ENCODE assay signal across 17 mouse cellular contexts in the genomic region with DNA sequence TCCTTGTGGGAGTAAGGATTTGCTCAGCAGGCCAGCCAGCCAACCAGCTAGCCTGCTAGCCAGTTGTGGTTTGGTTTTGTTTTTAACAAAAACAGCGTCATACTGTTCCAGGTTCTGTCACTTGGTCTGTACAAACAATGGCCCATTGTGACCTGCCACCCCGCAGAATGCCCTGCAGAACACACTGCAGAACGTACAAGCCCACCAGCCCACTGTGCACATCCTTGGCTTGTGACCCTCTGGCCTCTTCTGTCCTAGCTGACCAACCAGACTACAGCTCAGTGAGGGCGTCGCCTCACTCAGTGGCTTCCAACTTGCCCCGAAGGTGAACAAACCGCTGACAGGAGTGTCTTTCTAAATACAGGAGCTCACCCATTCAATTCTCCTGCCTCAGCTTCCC. TPM values are rescaled to one million over a fixed set of nuclear protein-coding genes. Genes with fewer than 3 reads are reported as not detected.
DNase-seq lines count a peak whose midpoint lies in the region; ATAC-seq and TF ChIP-seq lines count a peak whose summit lies in the region.
"Had no signal": no experiment of that assay in that cellular context is flagged by ENCODE, and none has a peak within 500 bp of the region (broad histone marks: within the 10 kb centered on the region; RNA-seq: fewer than 3 reads in every experiment).

No protein-coding gene starts in this region.

- DNase-seq in kidney, postnatal 0 days (ENCODE audit: low spot score), result no peak
- DNase-seq in kidney, postnatal 14 days, result no peak
- DNase-seq in heart, postnatal 14 days, result no peak
- no peak for DNase-seq in heart, adult 11 months
- DNase-seq: cerebellum, postnatal 10 days; embryo, embryonic 11 days; lung, postnatal 14 days; right cerebral cortex, postnatal 14 days; thymus, adult 2 months had no signal

- intact Hi-C loops in heart, postnatal 14 days (cut with DNase I), result no loop called here

- WGBS in kidney, postnatal 0 days, result 44% methylated on average over 7 of the region's 7 CpGs

- no peaks in the 10 kb centered on the region for H3K9me3 ChIP-seq in kidney, postnatal 0 days (replicated peaks; ENCODE audit: low read length)
- no peaks in the 10 kb centered on the region for H3K9me3 ChIP-seq in E14TG2a.4 (ENCODE audit: low read length)
- H3K9me3 ChIP-seq: embryonic facial prominence, embryonic 15.5 days; G1E; hindbrain, embryonic 12.5 days had no signal

- no peak for TF ChIP-seq CTCF in kidney, postnatal 0 days (IDR thresholded peaks at IDR 0.05; ENCODE audit: low read depth)
- TF ChIP-seq CTCF in E14TG2a.4 (conservative IDR thresholded peaks at IDR 0.05; ENCODE audit: low read length), result no peak

- peak overlapping the region; percentile 82 for H3K27ac ChIP-seq in kidney, postnatal 0 days
- H3K27ac ChIP-seq in brown adipose tissue, adult 24 weeks (replicated peaks; ENCODE audit: low read depth, low read length), result no peak overlapping the region
- H3K27ac ChIP-seq: embryonic facial prominence, embryonic 15.5 days; hindbrain, embryonic 12.5 days had no signal

- no peak for TF ChIP-seq POLR2A in myocyte (IDR thresholded peaks at IDR 0.05; ENCODE audit: insufficient read length, low read depth)

- H3ac ChIP-seq in myocyte (ENCODE audit: control insufficient read depth, insufficient read length), result no peak overlapping the region

- ATAC-seq in kidney, postnatal 0 days (replicated peaks; ENCODE audit: low FRiP score, low read depth), result 0 out of 2 replicates have a peak, but pooled peaks have one; percentile 9
- ATAC-seq: forebrain, embryonic 14.5 days; inflammation-experienced regulatory T-cells, adult 6 months had no signal

- H3K4me2 ChIP-seq in kidney, postnatal 0 days (ENCODE audit: low read length), result no peak overlapping the region; the same call in 1 of the 2 replicates
- H3K4me2 ChIP-seq in myocyte (ENCODE audit: low read depth), result peak overlapping the region; percentile 47
- H3K4me2 ChIP-seq: embryonic facial prominence, embryonic 15.5 days; hindbrain, embryonic 12.5 days had no signal

- peaks cover 44% of the 10 kb centered on the region for H3K4me1 ChIP-seq in kidney, postnatal 0 days (replicated peaks; ENCODE audit: insufficient read depth, low read length)
- peaks cover 97% of the 10 kb centered on the region for H3K4me1 ChIP-seq in E14TG2a.4 (replicated peaks; ENCODE audit: low read depth, low read length)
- peaks cover 37% of the 10 kb centered on the region for H3K4me1 ChIP-seq in brown adipose tissue, adult 24 weeks (ENCODE audit: control insufficient read depth, insufficient read depth, insufficient read length, low read length)

- peaks cover 100% of the 10 kb centered on the region for H3K79me2 ChIP-seq in myocyte (ENCODE audit: control insufficient read depth, insufficient read depth)

- no peaks in the 10 kb centered on the region for H3K27me3 ChIP-seq in kidney, postnatal 0 days (ENCODE audit: insufficient read depth, low read length)
- no peaks in the 10 kb centered on the region for H3K27me3 ChIP-seq in E14TG2a.4 (ENCODE audit: insufficient read depth, low read length)
- no peaks in the 10 kb centered on the region for H3K27me3 ChIP-seq in myocyte (ENCODE audit: control insufficient read depth, insufficient read depth, insufficient read length)
- H3K27me3 ChIP-seq: embryonic facial prominence, embryonic 15.5 days; hindbrain, embryonic 12.5 days had no signal

- no peak overlapping the region for H3K4me3 ChIP-seq in kidney, postnatal 0 days (replicated peaks; ENCODE audit: low read depth, low read length)
- H3K4me3 ChIP-seq in E14TG2a.4 (replicated peaks; ENCODE audit: low read length) (peak overlapping the region; percentile 39), myocyte (no peak overlapping the region)
- H3K4me3 ChIP-seq in brown adipose tissue, adult 24 weeks (ENCODE audit: insufficient read depth, low read depth, low read length), result peak overlapping the region; percentile 5; the same call in 1 of the 2 replicates
- H3K4me3 ChIP-seq: embryonic facial prominence, embryonic 15.5 days; hindbrain, embryonic 12.5 days had no signal

- H3K36me3 ChIP-seq in kidney, postnatal 0 days (ENCODE audit: insufficient read depth, low read length), result peaks cover 8% of the 10 kb centered on the region; the same call in 1 of the 2 replicates
- H3K36me3 ChIP-seq in E14TG2a.4 (ENCODE audit: insufficient read depth, low read length) (peaks cover 90% of the 10 kb centered on the region), myocyte (ENCODE audit: control insufficient read depth, insufficient read depth) (peaks cover 29% of the 10 kb centered on the region)
- H3K36me3 ChIP-seq: G1E had no signal

- H3K9ac ChIP-seq in kidney, postnatal 0 days (ENCODE audit: low read depth, low read length), result 0 out of 2 replicates have a peak overlapping the region, but pooled peaks have one; percentile 13
- H3K9ac ChIP-seq: embryonic facial prominence, embryonic 15.5 days; hindbrain, embryonic 12.5 days had no signal

TF ChIP-seq in myocyte, 11 proteins besides CTCF, POLR2A, EP300 and RAD21:
- TF ChIP-seq SRF (IDR thresholded peaks at IDR 0.05; ENCODE audit: control insufficient read depth, insufficient read length, low read depth) (no peak), TCF3 (IDR thresholded peaks at IDR 0.05; ENCODE audit: insufficient read length, low read depth) (no peak), REST (IDR thresholded peaks at IDR 0.05; ENCODE audit: insufficient read depth, insufficient read length) (no peak), E2F4 (IDR thresholded peaks at IDR 0.05; ENCODE audit: insufficient read depth) (no peak), TCF12 (IDR thresholded peaks at IDR 0.05; ENCODE audit: insufficient read depth, poor library complexity, severe bottlenecking) (no peak), MYOD1 (IDR thresholded peaks at IDR 0.05; ENCODE audit: control insufficient read depth in 1 of 3, insufficient read length in 2 of 3, low read depth in 2 of 3) (no peak), MAX (IDR thresholded peaks at IDR 0.05; ENCODE audit: low read depth) (no peak), MYOG (IDR thresholded peaks at IDR 0.05; ENCODE audit: control insufficient read depth in 1 of 3, insufficient read depth in 1 of 3, insufficient read length in 2 of 3, low read depth in 2 of 3) (no peak), POLR2AphosphoS2 (IDR thresholded peaks at IDR 0.05; ENCODE audit: insufficient read length, low read depth) (no peak), CEBPB (IDR thresholded peaks at IDR 0.05; ENCODE audit: insufficient read depth, poor library complexity, severe bottlenecking) (no peak), USF1 (IDR thresholded peaks at IDR 0.05; ENCODE audit: low read depth) (no peak)

RNA-seq across cellular contexts. Expression of gene Slc6a6, which starts 6.4 kb away (rescaled TPM):
- 106 and 121 TPM in 2 replicates for polyA plus RNA-seq in kidney, postnatal 0 days (2015; fragmentation: Nextera tagmentation; extraction: Ambion mirVana)
- polyA plus RNA-seq in brown adipose tissue, adult 24 weeks (2012; ENCODE audit: insufficient read depth, insufficient read length, missing spikeins), result 33.0 and 38.9 TPM in 2 replicates
- polyA plus RNA-seq in myocyte (2012; fragmentation: generic; extraction: Trizol), result 98.2 TPM
- total RNA-seq in heart, postnatal 14 days (2021), result 100 to 1,000 TPM; 117 to 145 TPM

Comparison
In these comparisons a context has a peak if more than half of its experiments do, and no peak if none do; other contexts are left out.
1. H3K4me3 ChIP-seq: peak in E14TG2a.4 (single experiment) and brown adipose tissue, adult 24 weeks (single experiment); none in kidney, postnatal 0 days (single experiment) and myocyte (single experiment).